Mouse (Mus musculus): ENCODE measurements at regions not wholly inside any gene's neighbourhood (a gene's known extent, or its start where the extent isn't known, plus 50 kb on each side); places are given as distances from the start of the nearest gene placed in this dataset.
A peak's percentile ranks its signal among the peaks of the same experiment; 100 is the strongest.
"Not testable (repeated sequence)": the region's sequence is repeated elsewhere in the genome, so short reads cannot be mapped to it uniquely, and the experiment has no call there.

DNA sequence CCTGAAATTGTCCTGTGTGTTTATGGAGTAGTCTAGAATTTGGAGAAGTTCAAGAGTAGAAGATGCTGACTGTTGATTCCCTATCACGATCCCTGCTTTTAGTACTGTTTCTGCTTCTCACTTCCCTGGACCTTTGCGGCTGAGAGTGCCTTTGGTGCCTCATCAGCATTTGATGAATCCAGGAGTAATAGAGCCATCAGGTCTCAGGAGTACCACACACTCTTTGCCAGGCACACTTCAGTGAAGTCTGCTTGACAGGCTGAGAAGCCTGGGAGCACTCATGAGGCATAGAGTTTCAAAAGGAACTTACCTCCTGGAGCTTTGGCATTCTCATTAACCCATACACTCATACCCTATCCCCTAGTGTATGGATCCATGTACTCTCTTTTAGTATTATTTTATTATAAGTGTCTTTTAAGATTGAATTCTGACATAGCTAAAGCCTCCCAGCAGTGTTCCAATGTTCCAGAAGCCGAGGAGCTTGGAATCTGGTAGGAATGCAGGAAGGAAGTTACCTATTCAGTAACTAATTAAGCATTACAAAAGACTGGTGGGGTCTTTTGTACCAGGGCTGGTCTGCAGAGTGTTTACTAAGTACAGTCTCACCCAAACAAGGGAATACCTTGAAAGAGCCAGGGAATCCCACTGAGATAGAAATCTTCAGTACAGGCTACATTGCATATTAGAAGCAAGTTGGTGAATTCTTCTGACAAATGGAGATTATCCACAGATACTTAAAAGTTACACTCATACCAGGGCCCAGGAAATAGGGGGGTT, 139.7 kb downstream of the Tex13c3 start:
- DNase-seq, result not testable (repeated sequence)

DNA sequence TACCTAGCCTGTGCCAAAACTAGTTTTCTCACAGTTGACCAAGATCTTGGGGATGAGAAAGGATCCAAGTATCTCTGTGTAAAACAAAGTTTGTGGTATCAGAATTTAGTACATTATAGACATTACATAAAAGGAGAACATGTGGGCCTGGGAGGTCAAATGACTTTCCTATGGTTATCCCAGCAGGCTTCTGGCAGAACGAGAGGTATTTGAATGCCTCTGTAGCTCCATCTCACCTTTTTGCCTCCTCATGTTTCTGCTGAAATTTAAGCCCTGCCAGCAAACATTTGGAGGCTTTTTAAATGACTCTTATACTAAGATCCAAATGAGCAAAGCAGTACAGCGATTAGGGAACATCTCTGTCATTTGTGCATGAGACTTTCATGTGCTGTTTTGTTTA, 167.8 kb downstream of the Tex13c3 start:
- no peak for DNase-seq

DNA sequence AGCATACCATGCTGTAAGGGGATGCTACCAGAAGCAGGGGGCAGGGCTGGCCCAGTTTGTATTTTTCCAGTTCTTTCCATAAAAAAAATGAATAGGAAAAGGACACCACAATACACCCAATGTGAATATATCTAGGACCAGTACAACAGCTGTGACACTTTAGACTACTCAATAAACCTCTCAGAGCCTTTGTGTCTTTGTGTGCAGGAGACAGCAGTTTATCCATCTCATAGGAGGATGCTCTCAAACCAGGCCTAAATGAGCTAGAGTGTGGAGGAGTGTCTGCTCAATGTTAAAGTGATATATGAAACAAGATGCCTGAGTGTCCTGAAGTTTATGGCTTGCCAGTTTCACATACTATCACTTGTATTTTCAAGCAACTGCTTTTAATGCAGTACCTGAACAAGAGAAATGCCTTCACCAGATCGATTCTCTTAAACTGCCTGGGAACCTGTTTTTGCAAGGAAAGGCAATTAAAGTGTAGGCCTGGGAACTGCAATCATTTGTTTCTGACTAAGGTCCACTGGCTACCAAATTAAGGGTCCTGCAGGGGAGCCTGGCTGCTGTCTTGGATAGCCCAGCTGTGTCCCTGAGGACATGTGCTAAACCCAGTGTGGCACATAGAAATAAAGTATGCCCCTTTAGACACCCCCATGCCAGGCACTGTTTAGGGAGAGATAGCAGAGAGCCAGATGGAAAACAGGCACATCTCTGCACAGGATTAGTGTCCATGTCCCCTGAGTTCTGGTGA, 169.1 kb downstream of the Tex13c3 start:
- no peak for DNase-seq

DNA sequence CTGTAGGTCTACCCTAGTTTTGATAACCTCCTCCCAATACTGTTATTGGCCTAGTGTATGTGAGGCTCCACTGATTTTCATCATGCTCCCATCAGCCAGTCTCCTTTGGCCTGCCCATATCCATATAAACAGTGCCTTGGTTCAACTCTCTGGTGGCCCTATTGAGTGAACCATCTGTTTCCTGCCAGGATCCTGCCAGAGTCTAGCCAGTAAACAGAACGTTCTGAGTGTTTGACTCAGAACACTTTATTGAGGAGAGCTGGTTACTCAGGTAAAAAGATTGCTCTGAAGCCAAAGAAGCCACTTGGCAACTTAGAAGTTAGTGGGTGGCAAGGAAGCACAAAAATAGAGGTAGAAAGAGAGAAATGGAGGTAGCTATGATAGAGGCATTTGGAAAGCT, 169.7 kb downstream of the Tex13c3 start:
- DNase-seq, result no peak

DNA sequence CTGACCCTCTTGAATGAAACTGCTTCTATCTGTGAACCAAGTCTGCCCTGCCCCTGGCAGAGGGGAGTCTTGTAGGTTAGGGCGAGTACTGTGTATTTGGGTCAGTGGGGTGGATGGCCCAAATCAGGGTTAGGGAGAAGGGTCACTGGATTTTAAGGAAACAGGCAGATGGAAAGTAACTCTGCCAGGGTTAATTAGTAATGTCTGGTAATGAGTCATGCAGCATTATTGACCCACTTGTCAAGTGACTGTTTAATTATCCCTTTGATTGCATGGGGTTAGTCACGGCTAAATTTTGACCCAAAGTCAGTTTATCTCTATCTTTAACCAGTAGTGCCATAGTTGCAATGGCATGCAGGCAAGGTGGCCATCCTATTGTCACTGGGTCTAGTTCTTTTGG, 192.9 kb downstream of the Tex13c3 start:
- no peak for DNase-seq

DNA sequence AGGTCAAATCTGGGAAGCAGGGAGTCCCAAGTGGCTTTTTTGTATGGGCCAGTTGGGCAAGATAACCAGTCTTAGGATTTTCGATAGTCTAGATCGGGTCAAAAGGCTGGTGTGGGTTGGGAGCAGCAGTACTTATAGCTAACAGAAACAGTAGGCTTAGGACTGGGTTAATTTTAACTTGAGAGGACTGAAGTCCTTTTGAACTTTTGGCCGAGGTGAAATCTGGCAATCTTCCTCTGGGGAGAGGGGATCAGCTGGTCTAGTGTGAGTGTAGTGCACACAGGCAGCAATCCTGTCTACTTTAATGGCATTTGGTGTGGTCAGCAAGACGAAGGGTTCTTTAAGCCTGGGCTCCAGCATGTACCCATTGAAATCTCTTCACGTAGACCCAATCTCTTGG, 194.7 kb downstream of the Tex13c3 start:
- peak; percentile 48 for DNase-seq

DNA sequence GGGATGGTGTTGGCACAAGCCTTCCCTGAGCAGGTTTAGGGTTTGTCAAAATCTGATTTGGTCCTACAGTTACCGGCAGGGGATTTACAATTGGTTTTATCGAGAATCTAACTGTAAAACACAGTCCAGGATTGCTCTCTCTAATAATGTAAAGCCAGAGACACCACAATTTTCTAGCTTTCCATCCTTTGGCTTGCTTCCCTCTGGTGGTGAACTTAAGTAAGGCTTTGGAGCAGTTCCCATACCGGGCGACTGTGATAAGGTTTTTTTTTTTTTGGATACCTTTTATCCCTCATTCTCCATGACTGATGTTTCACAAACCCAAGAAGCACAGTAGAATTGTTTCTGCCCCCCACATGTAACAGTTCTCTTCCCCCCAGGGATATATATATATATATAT, 195.3 kb downstream of the Tex13c3 start:
- no peak for DNase-seq

DNA sequence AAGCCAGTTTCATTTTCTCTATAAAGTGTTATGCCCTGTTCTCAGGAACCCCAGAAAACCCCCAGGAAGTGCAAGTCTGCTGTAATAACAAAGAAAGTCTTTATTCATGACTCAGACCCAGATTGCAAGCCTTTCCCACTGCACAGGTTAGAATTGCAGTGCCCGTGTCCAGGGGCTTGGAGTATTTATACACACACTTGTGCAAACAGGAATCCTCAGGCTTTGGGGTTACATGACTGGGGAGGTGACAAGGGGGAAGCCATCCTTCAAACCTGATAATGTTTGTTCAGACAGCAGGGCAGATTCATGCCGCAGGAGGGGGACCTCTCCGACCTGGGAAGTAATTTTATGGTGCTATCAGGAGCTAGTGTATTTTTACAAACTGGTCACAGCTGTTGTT, 198.0 kb downstream of the Tex13c3 start:
- DNase-seq, result no peak

DNA sequence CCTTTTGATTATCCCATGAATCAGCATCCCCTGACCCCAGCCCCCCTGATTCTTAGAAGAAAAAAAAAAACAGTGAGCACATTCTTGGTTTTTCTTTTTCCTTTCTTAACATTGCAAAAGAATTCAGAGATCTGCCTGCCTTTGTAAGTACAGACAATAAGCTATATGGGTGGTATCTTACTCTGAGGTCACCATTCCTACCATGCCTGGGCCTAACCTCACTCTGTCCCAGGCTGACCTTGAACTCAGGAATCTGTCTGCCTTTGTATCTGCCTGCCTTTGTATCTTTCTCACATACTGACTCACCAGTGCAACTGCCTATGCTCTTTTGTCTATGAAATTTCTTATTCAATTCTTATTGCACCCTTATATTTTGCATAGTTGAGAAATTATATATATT, 216.9 kb downstream of the Tex13c3 start:
- DNase-seq, result no peak

DNA sequence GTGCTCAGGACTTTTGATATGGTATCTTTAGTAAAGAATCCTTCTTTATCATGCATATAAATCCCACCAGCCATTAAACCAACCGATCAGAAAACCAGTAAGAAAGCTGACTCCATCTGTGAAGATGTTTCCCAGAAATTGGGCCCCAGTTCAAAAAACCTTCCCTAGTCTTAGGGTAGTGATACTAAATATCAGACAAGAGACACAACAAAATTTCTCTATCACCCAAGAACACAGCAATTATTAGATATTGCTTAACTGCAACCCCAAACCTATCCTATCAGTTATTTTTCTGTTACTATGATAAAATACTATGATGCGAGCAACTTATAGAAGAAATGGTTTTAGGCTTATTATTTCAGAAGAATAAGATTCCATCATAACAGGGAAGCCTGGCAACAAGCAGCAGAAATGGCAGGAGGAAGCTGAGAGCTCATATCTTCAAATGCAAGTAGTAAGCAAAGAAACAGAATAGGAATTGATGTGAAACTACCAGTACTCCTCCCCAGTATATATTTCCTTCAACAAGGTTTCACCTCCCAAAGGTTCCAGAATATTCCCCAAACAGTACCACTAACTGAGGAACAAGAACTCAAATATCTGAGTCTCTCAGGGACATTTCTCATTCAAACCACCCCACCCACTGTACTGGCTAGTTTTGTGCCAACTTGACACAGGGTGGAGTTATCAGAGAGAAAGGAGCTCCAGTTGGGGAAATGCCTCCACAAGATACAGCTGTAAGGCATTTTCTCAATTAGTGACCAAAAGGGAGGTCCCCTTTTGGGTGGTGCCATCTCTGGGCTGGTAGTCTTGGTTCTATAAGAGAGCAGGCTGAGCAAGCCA, 234.1 kb downstream of the Tex13c3 start:
- no peak for DNase-seq

DNA sequence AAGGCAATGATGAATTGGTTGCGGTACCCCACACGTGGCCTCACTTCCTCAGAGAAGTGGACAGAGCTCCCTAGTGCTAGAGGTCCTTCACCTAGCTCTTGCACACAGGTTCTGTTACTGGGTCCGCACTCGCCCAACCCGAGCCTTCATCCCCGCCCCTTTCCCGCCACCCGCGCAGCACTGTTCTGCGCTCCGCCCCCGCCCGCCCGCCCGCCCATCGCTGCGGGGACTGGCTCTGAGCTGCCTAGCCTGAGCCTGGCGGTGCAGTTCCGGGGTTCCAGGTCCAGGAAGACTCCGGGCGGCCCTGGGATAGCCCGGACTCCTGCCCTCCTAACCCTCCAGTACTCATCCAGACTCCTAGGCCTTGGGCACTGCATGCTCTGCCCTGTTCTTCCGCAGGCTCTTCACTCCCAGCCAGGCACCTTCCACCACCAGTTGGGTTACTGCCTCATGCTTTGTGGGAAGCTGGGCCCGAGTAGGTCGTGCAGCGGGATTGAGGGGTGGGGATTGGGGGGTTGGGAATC, 243.3 kb downstream of the Tex13c3 start:
- peak; percentile 58 for DNase-seq

DNA sequence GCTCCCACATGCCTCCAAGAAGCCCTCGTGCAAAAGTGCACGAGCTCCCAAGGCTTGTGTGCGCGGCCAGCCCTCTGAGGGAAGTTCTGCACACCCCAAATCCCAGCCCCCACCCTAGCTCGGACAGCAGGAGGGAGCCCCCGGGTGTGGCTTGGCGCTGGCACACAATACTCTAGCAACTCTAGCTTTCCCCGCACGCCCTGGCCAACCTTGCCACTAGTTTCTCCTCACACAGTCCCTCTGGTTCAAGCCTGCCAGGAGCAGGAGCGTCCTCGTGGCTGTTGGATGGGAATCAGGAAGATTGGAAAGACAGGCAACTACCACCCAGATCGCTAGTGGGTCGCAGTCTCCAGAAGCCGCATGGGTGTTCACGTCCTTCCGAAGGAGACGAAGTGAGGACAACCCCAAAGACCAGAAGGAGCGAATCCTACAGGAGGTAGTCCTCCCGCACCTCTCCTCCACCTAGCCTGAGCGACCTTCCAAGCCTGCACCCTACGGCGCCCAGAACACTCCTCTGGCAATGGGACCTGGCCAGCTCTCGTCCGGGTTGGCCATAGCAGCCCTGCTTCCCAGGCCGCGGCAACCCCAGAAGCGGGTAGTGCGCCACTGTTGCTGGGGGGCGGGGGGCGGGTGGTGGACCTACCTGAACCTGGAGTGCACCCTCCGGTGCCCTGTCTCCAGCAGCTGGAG, 243.9 kb downstream of the Tex13c3 start:
- DNase-seq, result peak; percentile 21

DNA sequence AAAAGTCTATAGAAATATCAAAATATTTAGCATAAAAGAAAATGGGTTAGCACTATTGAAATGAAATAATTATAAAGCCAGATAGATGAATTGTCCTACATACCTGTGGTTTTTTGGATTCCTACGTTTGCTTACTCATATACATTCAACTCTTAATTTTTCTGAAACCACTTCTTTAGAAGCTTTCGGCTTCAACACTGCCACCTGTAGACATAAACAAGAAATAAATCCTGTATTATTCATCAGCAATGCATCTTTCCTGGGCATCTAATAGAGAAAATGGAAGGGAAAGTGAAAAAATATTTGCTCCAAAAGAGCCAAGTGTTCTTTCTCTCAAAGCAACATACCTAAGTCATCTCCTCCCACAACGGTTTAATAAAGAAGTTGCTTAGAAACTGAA, 245.7 kb downstream of the Tex13c3 start:
- no peak for DNase-seq

DNA sequence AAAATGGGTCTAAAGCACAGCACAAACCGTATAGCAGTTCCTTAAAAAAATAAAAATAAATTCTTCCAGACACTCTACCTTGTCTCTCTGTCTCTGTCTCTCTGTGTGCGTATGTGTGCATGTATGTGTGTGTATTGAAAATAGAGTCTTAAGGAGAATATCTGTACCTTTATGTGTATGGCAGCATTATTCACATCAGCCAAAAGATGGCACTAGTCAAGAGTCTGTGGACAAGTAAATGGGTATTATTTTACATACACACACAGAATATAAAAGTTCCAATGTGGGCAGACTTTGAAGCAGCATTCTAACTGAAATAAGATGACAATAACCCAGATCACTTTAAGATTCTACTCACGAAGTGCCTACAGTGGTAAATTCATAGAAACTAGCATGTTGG, 249.3 kb downstream of the Tex13c3 start:
- DNase-seq, result no peak

DNA sequence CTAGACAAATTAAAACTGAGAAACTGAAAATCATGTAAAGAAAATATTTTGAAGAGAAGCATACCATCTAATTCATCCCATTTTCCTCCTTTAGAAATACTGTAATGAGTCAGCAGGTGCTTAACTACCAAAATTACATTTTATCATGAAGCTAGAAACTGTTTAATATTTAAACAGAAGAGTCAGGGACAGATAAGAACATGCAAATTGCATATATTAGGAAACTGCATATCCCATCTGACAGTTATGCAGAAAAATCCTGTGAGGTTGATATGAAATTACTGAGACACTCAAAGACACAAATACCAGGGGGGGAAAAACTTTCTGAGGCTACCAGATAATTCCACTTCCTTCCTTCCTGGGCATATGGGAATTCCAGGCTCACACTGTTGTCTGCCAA, 257.8 kb downstream of the Tex13c3 start:
- DNase-seq, result no peak

DNA sequence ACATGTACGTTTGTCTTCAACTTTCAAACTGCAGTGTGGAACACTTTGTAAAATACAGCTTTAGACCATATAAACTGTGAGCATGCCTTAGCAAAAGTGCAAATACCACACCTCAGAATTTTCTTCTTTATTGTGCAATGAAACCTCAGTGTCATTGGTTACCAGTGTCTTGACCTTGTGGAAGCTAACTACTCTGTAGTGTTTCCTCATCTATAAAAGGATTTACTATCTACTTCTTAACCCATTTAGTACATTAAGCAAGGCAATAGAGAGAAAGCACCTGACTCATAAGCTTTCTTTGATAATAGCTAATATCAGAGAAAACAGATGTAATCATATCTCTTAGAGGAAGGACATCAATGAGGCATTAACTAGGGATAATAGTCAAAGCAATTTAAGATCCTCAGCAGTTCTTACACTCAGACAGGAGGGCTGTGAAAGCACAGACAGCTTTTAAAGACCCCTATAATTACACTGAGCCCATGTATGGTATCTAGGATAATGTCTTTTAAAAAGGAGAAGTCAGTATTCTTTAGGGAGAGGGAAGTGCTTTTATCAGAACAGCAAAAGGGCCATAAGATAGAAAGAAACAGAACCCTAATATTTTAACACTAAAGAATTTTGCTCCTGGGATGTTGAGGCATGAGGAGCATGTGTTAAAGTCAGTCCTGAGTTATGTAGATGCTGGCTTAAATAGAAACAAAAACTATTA, 260.2 kb downstream of the Tex13c3 start:
- no peak for DNase-seq

DNA sequence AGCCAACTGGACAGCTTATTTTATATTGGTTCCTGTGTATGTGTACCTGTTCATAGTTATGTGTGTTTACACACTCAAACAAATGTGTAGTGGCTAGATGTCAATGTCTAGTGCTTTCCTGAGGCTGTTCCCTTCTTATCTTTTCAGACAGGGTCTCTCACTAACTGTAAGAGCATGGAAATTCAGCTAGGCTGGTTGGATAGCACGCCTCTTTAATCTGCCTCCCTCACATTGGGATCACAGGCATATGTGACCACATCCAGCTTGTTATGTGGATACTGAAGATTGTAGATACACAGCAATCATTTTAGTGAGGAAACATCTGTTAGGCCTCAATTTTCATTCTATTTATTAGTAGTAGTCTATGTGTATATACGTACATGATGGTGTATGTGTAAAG, 261.4 kb downstream of the Tex13c3 start:
- DNase-seq, result no peak

DNA sequence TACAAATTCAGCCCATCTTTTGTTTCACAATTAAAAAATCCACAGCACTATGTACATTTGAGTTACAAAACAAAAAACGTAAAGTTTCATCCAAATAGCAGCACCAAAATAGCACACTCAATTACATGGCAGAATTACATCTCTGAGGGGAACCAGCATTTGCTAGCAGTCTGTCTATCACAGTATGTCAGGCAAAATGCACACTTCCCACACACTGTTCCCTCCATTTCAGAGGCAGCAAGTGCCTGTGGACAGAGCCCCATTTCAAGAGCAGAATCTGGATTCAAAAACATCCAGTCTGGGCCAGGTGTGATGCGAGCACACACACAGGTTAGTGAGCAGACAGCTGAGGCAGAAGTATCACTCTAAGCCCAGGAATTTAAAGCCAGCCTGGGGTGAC, 261.8 kb downstream of the Tex13c3 start:
- DNase-seq, result no peak

DNA sequence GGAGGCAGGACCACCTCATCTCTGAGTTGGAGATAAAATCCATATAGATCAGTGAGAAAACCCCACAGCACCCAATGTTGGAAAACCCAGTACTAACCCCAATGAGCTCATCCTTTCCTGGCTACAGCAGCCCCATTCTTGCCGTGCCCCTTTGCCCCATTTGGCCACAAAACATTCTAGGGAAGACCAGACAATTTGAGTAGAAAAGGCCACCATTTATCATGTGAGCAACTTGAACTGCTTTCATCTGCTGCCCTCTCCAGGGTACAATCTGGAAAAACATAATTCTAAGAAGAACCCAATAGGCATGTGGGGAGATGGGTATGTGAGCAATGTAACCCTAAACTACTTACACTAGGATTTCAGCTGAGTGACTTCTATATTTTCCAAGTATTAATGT, 274.7 kb downstream of the Tex13c3 start:
- DNase-seq, result peak; percentile 3

DNA sequence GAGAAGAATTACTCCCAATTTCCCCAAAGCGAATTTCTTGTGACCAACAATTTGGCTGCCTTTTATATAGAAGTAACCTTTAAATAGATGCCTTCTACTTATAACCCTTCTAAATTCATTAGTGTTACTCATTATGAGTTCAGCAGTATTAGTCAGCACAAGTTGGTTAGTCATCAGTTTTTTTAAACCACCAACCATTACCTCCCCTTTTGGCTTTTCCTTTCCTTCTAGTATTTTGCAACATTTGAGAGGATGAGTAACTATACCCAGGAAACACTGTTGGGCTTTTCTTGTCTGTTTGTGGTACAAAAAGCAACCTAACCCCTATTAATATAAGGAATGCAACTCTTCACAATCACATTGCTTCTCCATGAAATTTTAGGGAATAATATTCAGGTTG, 278.6 kb downstream of the Tex13c3 start:
- DNase-seq, result no peak

DNA sequence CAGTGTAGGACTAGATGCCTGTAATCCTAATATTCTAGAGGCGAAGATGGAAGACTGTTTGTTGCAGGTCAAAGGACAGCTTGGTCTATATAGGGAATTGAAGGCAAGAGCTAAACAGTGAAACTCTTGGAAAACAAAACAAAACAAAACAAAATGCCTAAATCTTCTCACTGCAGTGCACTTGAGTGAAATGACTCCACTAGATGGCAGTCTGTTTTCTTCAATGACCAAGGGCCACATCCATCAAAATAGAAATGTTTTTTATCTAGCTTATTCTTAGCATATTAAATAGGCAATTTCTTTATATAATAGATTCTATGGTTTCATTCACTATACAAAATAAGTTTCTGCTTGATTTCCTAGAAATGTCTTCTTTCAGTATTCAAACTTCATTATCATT, 279.7 kb downstream of the Tex13c3 start:
- DNase-seq, result no peak

DNA sequence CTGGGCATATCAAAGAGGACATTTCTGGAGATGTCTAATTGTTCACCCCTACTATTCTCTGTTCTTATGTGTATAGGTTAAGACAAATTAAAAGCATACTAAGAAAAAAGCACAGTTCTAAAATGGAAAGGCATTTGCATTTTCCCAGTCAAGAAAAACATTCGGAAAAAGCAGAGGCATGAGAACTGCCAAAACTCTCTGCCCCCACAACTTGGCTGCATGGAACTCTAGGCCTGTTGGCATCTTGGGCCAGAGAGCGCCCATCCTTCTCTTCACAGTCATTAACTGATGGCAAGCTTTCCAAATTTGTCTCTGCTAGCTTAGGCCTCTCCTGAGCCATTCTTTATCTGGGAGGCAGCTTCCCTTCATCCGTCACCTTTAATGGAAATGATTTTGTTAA, 281.6 kb downstream of the Tex13c3 start:
- no peak for DNase-seq
